Mouse (Mus musculus): ENCODE data around the gene Abt1.
A peak's percentile ranks its signal among the peaks of the same experiment; 100 is the strongest.

The Abt1 gene

GRCm38 (mm10) chr13:23412630-23413521 lies 10.8 kb downstream of the Abt1 start:
- peak; percentile 91 for DNase-seq (ENCODE audit: low read depth, low spot score)

- DNase-seq (ENCODE audit: low read depth, low spot score), result peak; percentile 70
Observed at GRCm38 (mm10) chr13:23412211-23412629, 11.4 kb downstream of the Abt1 start.

GRCm38 (mm10) chr13:23411311-23412210 lies 12.1 kb downstream of the Abt1 start:
- DNase-seq (ENCODE audit: low read depth, low spot score), result peak; percentile 82

GRCm38 (mm10) chr13:23410632-23411031 lies 13.0 kb downstream of the Abt1 start:
- no peak for DNase-seq (ENCODE audit: low read depth, low spot score)

- DNase-seq (ENCODE audit: low read depth, low spot score), result no peak
Observed at GRCm38 (mm10) chr13:23402626-23403025, 21.0 kb downstream of the Abt1 start.

GRCm38 (mm10) chr13:23401683-23402527 lies 21.8 kb downstream of the Abt1 start:
- peak; percentile 99 for DNase-seq (ENCODE audit: low read depth, low spot score)

- DNase-seq (ENCODE audit: low read depth, low spot score), result peak; percentile 82
Observed at GRCm38 (mm10) chr13:23400771-23401682, 22.6 kb downstream of the Abt1 start.

GRCm38 (mm10) chr13:23396913-23397312 lies 26.8 kb downstream of the Abt1 start:
- peak; percentile 46 for DNase-seq (ENCODE audit: low read depth, low spot score)

GRCm38 (mm10) chr13:23396246-23396703 lies 27.4 kb downstream of the Abt1 start:
- peak; percentile 32 for DNase-seq (ENCODE audit: low read depth, low spot score)

- DNase-seq (ENCODE audit: low read depth, low spot score), result peak; percentile 46
Observed at GRCm38 (mm10) chr13:23395301-23396245, 28.1 kb downstream of the Abt1 start.

GRCm38 (mm10) chr13:23387548-23387947 lies 36.1 kb downstream of the Abt1 start:
- no peak for DNase-seq (ENCODE audit: low read depth, low spot score)

GRCm38 (mm10) chr13:23383127-23383526 lies 40.5 kb downstream of the Abt1 start:
- DNase-seq (ENCODE audit: low read depth, low spot score), result no peak

- DNase-seq (ENCODE audit: low read depth, low spot score), result no peak
Observed at GRCm38 (mm10) chr13:23372433-23372832, 51.2 kb downstream of the Abt1 start.

GRCm38 (mm10) chr13:23370075-23370474 lies 53.6 kb downstream of the Abt1 start:
- no peak for DNase-seq (ENCODE audit: low read depth, low spot score)

- no peak for DNase-seq (ENCODE audit: low read depth, low spot score)
Observed at GRCm38 (mm10) chr13:23369421-23369765, 54.3 kb downstream of the Abt1 start.

- DNase-seq (ENCODE audit: low read depth, low spot score), result peak; percentile 97
Observed at GRCm38 (mm10) chr13:23368583-23369420, 54.9 kb downstream of the Abt1 start, which contains the start of gene Zfp322a. TSS of gene Zfp322a (minus strand) at chr13:23369208.

All from forelimb bud, embryonic 11.5 days (tissue).